Mouse (Mus musculus) ES-Bruce4 (cell line): ENCODE data around the gene Fryl. TPM values are rescaled to one million over a fixed set of nuclear protein-coding genes. Genes with fewer than 3 reads are reported as not detected.

Source experiments
- H3K27ac ChIP-seq: 2 replicates; pipeline ENCODE4 v1.5.1; 2012; ENCODE audit warnings: low read length, inconsistent platforms; ENCODE audit not compliant: insufficient read depth
- H3K27me3 ChIP-seq: 2 replicates; pipeline ENCODE4 v1.6.1; 2012; ENCODE audit warnings: mild to moderate bottlenecking, low read length, inconsistent platforms; ENCODE audit not compliant: control insufficient read depth, poor library complexity, insufficient read depth, severe bottlenecking
- H3K36me3 ChIP-seq: 2 replicates; pipeline ENCODE4 v1.6.1; 2012; ENCODE audit warnings: inconsistent platforms, mild to moderate bottlenecking, low read length, moderate library complexity; ENCODE audit not compliant: control insufficient read depth, poor library complexity, insufficient read depth, severe bottlenecking
- H3K4me1 ChIP-seq: one replicate; pipeline ENCODE4 v1.8.1; 2011; ENCODE audit warnings: low read length; ENCODE audit not compliant: control insufficient read depth, insufficient read depth
- H3K4me3 ChIP-seq: 2 replicates; pipeline ENCODE4 v1.5.1; 2011; ENCODE audit warnings: low read depth, mild to moderate bottlenecking, low read length
- H3K9ac ChIP-seq: 2 replicates; pipeline ENCODE4 v1.6.1; 2012; ENCODE audit warnings: low read depth, mild to moderate bottlenecking, inconsistent platforms; ENCODE audit not compliant: poor library complexity, severe bottlenecking
- H3K9me3 ChIP-seq: replicated peaks from 2 replicates; pipeline ENCODE4 v1.6.1; 2012; ENCODE audit warnings: mild to moderate bottlenecking, low read length, inconsistent platforms; ENCODE audit not compliant: control insufficient read depth, poor library complexity, insufficient read depth, severe bottlenecking
- CTCF ChIP-seq: IDR thresholded peaks from one replicate; pipeline ENCODE4 v1.8.1; 2011; ENCODE audit warnings: low read depth, low read length
- EP300 ChIP-seq: IDR thresholded peaks from 2 replicates; pipeline ENCODE4 v1.6.1; 2011; ENCODE audit warnings: low read depth, low read length; ENCODE audit not compliant: insufficient read depth
- POLR2A ChIP-seq: IDR thresholded peaks from one replicate; pipeline ENCODE4 v1.8.1; 2011; ENCODE audit warnings: low read length; ENCODE audit not compliant: insufficient read depth
- polyA plus RNA-seq: library from polyadenylated mRNA; stranded (reverse); fragments of >200 nt; gene quantifications from 2 replicates; pipeline ENCODE4 v1.2.4, GENCODE M21; 2011; ENCODE audit warnings: low read depth; ENCODE audit not compliant: missing spikeins, insufficient read depth, insufficient read length

Fryl gene
- polyA plus RNA-seq, result 94.8 and 101 TPM in 2 replicates

GRCm38 (mm10) chr5:73256352-73257065 lies at the start of gene Fryl:
TSS of gene Fryl (minus strand) at chr5:73256619.
- Histone ChIP-seq H3K4me3 (peak within 1 kb of the TSS; percentile 93), H3K9me3 (no peaks in the 10 kb centered on the region), H3K9ac (peak within 1 kb of the TSS; percentile 97), H3K27ac (peak within 1 kb of the TSS; percentile 63), H3K36me3 (no peaks in the 10 kb centered on the region), H3K27me3 (no peaks in the 10 kb centered on the region; the same call in 1 of the 2 replicates), H3K4me1 (no peaks in the 10 kb centered on the region)
- TF ChIP-seq POLR2A (peak; percentile 17), CTCF (no peak)

- no peak for TF ChIP-seq EP300
- no peak for TF ChIP-seq CTCF
- no peak for TF ChIP-seq POLR2A
- Histone ChIP-seq H3K9me3 (no peaks in the 10 kb centered on the region), H3K27ac (no peak overlapping the region), H3K36me3 (peaks cover 76% of the 10 kb centered on the region), H3K4me1 (no peaks in the 10 kb centered on the region), H3K9ac (no peak overlapping the region), H3K27me3 (no peaks in the 10 kb centered on the region), H3K4me3 (no peak overlapping the region)
These were observed 48.1 kb upstream of the Fryl start for GRCm38 (mm10) chr5:73304507-73304906.

DNA sequence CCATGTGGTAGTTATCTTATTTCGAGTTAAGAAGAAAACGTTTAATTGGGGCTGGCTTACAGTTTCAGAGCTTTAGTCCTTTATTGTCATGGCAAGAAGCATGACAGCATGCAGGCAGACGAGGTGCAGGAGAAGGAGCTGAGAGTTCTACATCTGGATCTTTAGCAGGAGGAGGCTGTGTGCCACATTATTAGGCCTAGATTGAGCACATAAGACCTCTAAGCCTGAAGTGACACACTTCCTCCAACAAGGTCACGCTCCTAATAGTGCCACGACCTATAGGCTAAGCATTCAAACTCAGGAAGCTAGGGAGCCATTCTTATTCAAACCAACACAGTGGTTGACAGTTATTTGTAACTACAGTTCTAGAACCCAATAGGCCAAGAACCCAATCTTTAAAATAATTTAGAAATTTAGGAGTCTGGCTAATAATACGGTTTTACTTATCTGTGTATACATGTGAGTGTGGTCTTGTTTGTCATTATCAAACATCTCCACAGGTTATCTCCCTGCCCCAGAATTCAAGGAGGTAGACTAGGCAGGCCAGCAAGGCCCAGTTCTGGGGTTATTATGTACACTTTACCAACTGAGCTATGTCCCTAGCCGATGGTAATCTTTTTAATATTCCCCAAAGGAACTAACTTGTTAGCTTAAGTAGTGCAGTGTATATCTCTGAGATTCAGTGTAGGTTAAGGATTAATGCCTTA lies 45.3 kb upstream of the Fryl start:
- no peak overlapping the region for H3K9ac ChIP-seq
- no peak for TF ChIP-seq CTCF
- no peak for TF ChIP-seq EP300
- TF ChIP-seq POLR2A, result no peak
- no peak overlapping the region for H3K4me3 ChIP-seq
- H3K27ac ChIP-seq, result no peak overlapping the region
- peaks cover 58% of the 10 kb centered on the region for H3K36me3 ChIP-seq
- H3K4me1 ChIP-seq, result no peaks in the 10 kb centered on the region
- no peaks in the 10 kb centered on the region for H3K27me3 ChIP-seq
- no peaks in the 10 kb centered on the region for H3K9me3 ChIP-seq

DNA sequence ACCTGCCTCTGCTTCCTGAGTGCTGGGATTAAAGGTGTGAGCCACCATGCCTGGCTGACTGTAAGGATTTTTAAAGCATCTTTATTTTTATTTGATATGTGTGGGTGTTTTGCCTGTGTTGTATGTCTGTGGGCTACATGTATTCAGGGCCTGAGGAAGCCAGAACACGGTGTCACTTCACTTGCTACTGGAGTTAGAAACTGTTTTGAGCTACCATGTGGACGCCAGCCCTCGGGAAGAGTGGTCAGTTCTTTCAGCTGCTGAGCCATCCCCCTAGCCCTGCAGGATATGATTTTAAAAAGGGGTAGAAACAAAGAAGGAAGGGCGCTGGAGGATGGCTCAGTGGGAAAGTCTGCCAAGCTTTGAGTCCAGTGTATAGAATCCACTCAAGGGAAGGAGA lies 39.5 kb upstream of the Fryl start:
- H3K27me3 ChIP-seq, result no peaks in the 10 kb centered on the region
- TF ChIP-seq EP300, result no peak
- TF ChIP-seq POLR2A, result no peak
- TF ChIP-seq CTCF, result no peak
- H3K9me3 ChIP-seq, result no peaks in the 10 kb centered on the region
- H3K9ac ChIP-seq, result no peak overlapping the region
- no peak overlapping the region for H3K4me3 ChIP-seq
- peaks cover 31% of the 10 kb centered on the region for H3K36me3 ChIP-seq
- H3K27ac ChIP-seq, result no peak overlapping the region
- no peaks in the 10 kb centered on the region for H3K4me1 ChIP-seq

DNA sequence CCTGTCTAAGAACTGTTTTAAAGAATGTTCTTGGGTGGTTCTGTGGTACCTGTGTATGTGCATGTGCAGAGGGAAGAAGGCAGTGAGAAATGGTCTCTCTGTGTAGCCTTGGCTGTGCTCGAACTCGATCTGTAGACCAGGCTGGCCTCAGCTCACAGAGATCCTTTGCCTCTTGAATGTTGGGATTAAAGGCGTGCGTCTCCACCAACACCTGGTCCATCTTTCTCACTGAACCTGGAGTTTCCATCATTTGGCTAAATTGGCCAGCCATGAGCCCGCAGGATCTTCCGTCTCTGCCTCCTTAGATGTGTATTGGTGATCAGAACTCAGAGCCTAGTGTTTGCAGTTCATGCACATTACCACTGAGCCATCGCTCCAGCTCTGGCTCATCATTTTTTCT lies 38.6 kb upstream of the Fryl start:
- H3K27me3 ChIP-seq, result no peaks in the 10 kb centered on the region
- H3K9me3 ChIP-seq, result no peaks in the 10 kb centered on the region
- no peak overlapping the region for H3K4me3 ChIP-seq

DNA sequence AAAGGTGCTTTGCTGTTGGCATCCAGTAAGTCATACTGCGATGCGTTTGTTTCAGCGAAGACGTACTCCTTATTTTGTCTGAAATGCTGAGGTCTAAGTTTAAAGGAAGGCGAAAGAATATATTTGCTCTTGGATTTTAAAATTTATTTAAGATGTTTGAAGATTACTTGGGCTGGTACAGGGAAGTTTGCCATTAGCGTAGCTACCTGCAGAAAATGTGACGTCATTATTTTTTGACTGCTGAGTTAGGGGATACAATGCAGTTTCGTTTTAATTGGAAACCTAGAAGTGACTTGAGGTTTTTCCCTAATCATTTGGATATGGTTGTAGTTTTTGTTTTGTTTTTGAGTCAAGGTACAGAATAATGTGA lies 37.0 kb upstream of the Fryl start:
- Histone ChIP-seq H3K36me3 (peaks cover 14% of the 10 kb centered on the region), H3K9ac (peak overlapping the region; percentile 96), H3K4me1 (no peaks in the 10 kb centered on the region), H3K4me3 (peak overlapping the region; percentile 93), H3K9me3 (no peaks in the 10 kb centered on the region), H3K27me3 (no peaks in the 10 kb centered on the region), H3K27ac (0 out of 2 replicates have a peak overlapping the region, but pooled peaks have one; percentile 12)
- TF ChIP-seq CTCF, result no peak
- no peak for TF ChIP-seq POLR2A
- no peak for TF ChIP-seq EP300

More for the DNA sequence above, 38.6 kb upstream of the Fryl start:
- H3K36me3 ChIP-seq, result peaks cover 23% of the 10 kb centered on the region
- H3K27ac ChIP-seq, result no peak overlapping the region
- H3K9ac ChIP-seq, result no peak overlapping the region
- TF ChIP-seq CTCF, result no peak
- TF ChIP-seq EP300, result no peak
- TF ChIP-seq POLR2A, result no peak
- no peaks in the 10 kb centered on the region for H3K4me1 ChIP-seq
